Mouse (Mus musculus) adrenal gland, adult 10 weeks (tissue): ENCODE data around the gene Gm9602. TPM values are rescaled to one million over a fixed set of nuclear protein-coding genes. Genes with fewer than 3 reads are reported as not detected.

Source experiments
- polyA plus RNA-seq: library from polyadenylated mRNA; stranded (reverse); fragments of 350-450 nt; fragmentation: Illumina TruSeq; extraction: RNeasy Lipid Tissue Mini Kit (QIAGEN cat#74804); gene quantifications from one replicate; pipeline ENCODE4 v1.2.3, GENCODE M21; 2014; ENCODE audit warnings: low read depth, low replicate concordance

Gm9602 gene
- polyA plus RNA-seq: not detected

GRCm38 (mm10) chr14:4776037-4776436, at the start of gene Gm9602:
Gene Gm9602 (plus strand): TSS chr14:4776337.

Other genes starting within 250 kb of the Gm9602 start
- gene Gm3047, start 220.9 kb upstream of the Gm9602 start, polyA plus RNA-seq: not detected
- not detected for gene Gm8159, start 144.0 kb upstream of the Gm9602 start, polyA plus RNA-seq
- not detected for gene Gm3239, start 112.1 kb upstream of the Gm9602 start, polyA plus RNA-seq
- gene Gm7876, start 67.1 kb upstream of the Gm9602 start, polyA plus RNA-seq: not detected
- not detected for gene Gm3252, start 49.6 kb upstream of the Gm9602 start, polyA plus RNA-seq
- not detected for gene Gm3269, start 61.8 kb downstream of the Gm9602 start, polyA plus RNA-seq
- gene Gm3264, start 79.2 kb downstream of the Gm9602 start, polyA plus RNA-seq: not detected
- gene Gm3278, start 116.1 kb downstream of the Gm9602 start, polyA plus RNA-seq: not detected
- not detected for gene Gm8297, start 207.6 kb downstream of the Gm9602 start, polyA plus RNA-seq
- gene Gm3298, start 239.6 kb downstream of the Gm9602 start, polyA plus RNA-seq: not detected